Mouse (Mus musculus) liver, adult 2 months (tissue): ENCODE data around the gene Rpl31. TPM values are rescaled to one million over a fixed set of nuclear protein-coding genes. Genes with fewer than 3 reads are reported as not detected.

Experiments used
- DNase-seq: peaks from one replicate; pipeline ENCODE4 v3.0.0-alpha.2; 2011; ENCODE audit warnings: low read depth, low spot score; ENCODE audit errors: extremely low read depth
- H3K27ac ChIP-seq: fragments of 200-500 bp; replicated peaks from 2 replicates; pipeline ENCODE4 v1.5.1; 2012; ENCODE audit warnings: low read depth, mild to moderate bottlenecking, control low read depth, inconsistent platforms, low read length; ENCODE audit not compliant: insufficient read depth
- H3K27me3 ChIP-seq: fragments of 200-500 bp; 2 replicates; pipeline ENCODE4 v1.6.1; 2012; ENCODE audit warnings: mild to moderate bottlenecking, moderate library complexity, low read length, inconsistent platforms; ENCODE audit not compliant: control insufficient read depth, insufficient read depth
- H3K36me3 ChIP-seq: fragments of 200-500 bp; 2 replicates; pipeline ENCODE4 v1.6.1; 2012; ENCODE audit warnings: low read length, inconsistent platforms; ENCODE audit not compliant: control insufficient read depth, insufficient read depth
- H3K4me1 ChIP-seq: fragments of 200-500 bp; 2 replicates; pipeline ENCODE4 v1.6.1; 2011; ENCODE audit warnings: low read length; ENCODE audit not compliant: control insufficient read depth, insufficient read depth
- H3K4me3 ChIP-seq: fragments of 200-500 bp; 2 replicates; pipeline ENCODE4 v1.5.1; 2011; ENCODE audit warnings: low read depth, mild to moderate bottlenecking, control low read depth, low read length, moderate library complexity; ENCODE audit not compliant: insufficient read depth
- H3K79me2 ChIP-seq: fragments of 200-500 bp; 2 replicates; pipeline ENCODE4 v1.6.1; 2012; ENCODE audit warnings: inconsistent platforms, mild to moderate bottlenecking, low read length, moderate library complexity; ENCODE audit not compliant: control insufficient read depth, insufficient read depth
- H3K9ac ChIP-seq: fragments of 200-500 bp; 2 replicates; pipeline ENCODE4 v1.6.1; 2012; ENCODE audit warnings: low read depth, mild to moderate bottlenecking, control low read depth, inconsistent platforms, low read length
- CTCF ChIP-seq: fragments of 200-500 bp; IDR thresholded peaks from 2 replicates; pipeline ENCODE4 v1.5.1; 2011; ENCODE audit warnings: low read depth, low read length, control low read depth
- POLR2A ChIP-seq: fragments of 200-500 bp; IDR thresholded peaks from 2 replicates; pipeline ENCODE4 v1.6.1; 2011; ENCODE audit warnings: low read length, control low read depth; ENCODE audit not compliant: insufficient read depth; ENCODE audit errors: extremely low read depth
- WGBS: fragments of 180-500 bp; shearing (Covaris S2); methylation state at CpG from one replicate; pipeline ENCODE4 v1.1.7; 2018; 5-methylcytosine and 5-hydroxymethylcytosine counted together
- polyA plus RNA-seq: library from polyadenylated mRNA; depleted of rRNA; stranded (reverse); fragments of >200 nt; gene quantifications from 2 replicates; pipeline ENCODE4 v1.2.3, GENCODE M21; 2012; rRNA removed
- total RNA-seq: library from RNA; depleted of rRNA; stranded (reverse); fragments of >200 nt; gene quantifications from 2 replicates; pipeline ENCODE4 v1.2.3, GENCODE M21; 2014; rRNA removed

The Rpl31 gene
- total RNA-seq (300 and 318 TPM in 2 replicates), polyA plus RNA-seq (65.9 and 68.8 TPM in 2 replicates)

GRCm38 (mm10) chr1:39367601-39368266 lies at the start of gene Rpl31:
Rpl31 (plus strand) TSS chr1:39367842.
- WGBS, result under 1% methylated on average over 62 of the region's 62 CpGs
- Histone ChIP-seq H3K36me3 (peaks cover 36% of the 10 kb centered on the region), H3K27me3 (no peaks in the 10 kb centered on the region), H3K4me3 (peak within 1 kb of the TSS; percentile 83), H3K9ac (peak within 1 kb of the TSS; percentile 85), H3K79me2 (peaks cover 15% of the 10 kb centered on the region; the same call in 1 of the 2 replicates), H3K4me1 (peaks cover 7% of the 10 kb centered on the region), H3K27ac (peak within 1 kb of the TSS; percentile 63)
- peak; percentile 88 for DNase-seq
- TF ChIP-seq POLR2A (peak; percentile 65; the same call in 1 of the 2 replicates), CTCF (no peak)

- WGBS, result 41% methylated on average over 2 of the region's 2 CpGs
- H3K79me2 ChIP-seq, result no peaks in the 10 kb centered on the region
- no peaks in the 10 kb centered on the region for H3K27me3 ChIP-seq
- no peak for TF ChIP-seq CTCF
- no peak for TF ChIP-seq POLR2A
- H3K9ac ChIP-seq, result no peak overlapping the region
- H3K4me3 ChIP-seq, result no peak overlapping the region
- peaks cover 15% of the 10 kb centered on the region for H3K4me1 ChIP-seq
- H3K27ac ChIP-seq, result no peak overlapping the region
- peak; percentile 81 for DNase-seq
- H3K36me3 ChIP-seq, result no peaks in the 10 kb centered on the region
Observed at GRCm38 (mm10) chr1:39317935-39318334, 49.7 kb upstream of the Rpl31 start.

DNA sequence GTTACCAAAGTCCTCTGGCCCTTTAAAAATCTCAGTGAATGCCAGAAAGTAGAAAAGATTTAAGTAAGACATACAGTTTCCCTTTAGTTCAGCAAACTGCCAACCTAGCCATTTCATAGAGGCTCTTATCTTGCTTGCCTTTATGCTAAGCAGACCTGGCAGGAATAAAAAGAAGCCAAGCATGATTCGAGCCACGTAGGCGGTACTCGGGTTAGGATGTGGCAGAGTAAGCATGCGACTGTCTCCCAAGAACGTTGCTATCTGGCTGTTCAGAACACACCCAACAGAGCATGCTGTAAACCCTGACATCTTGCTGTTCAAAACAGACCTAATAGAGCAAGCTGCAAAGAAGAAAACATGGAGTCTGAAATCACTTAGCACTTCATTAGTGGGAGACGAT lies 48.8 kb upstream of the Rpl31 start:
- Histone ChIP-seq H3K4me1 (peaks cover 10% of the 10 kb centered on the region), H3K9ac (no peak overlapping the region), H3K36me3 (no peaks in the 10 kb centered on the region), H3K27me3 (no peaks in the 10 kb centered on the region), H3K27ac (no peak overlapping the region), H3K4me3 (no peak overlapping the region), H3K79me2 (no peaks in the 10 kb centered on the region)
- 82% methylated on average over 7 of the region's 7 CpGs for WGBS
- DNase-seq, result no peak
- TF ChIP-seq CTCF (no peak), POLR2A (no peak)

- H3K36me3 ChIP-seq, result no peaks in the 10 kb centered on the region
- H3K4me1 ChIP-seq, result peaks cover 14% of the 10 kb centered on the region
- H3K4me3 ChIP-seq, result no peak overlapping the region
- no peak overlapping the region for H3K9ac ChIP-seq
- H3K27ac ChIP-seq, result no peak overlapping the region
- no peaks in the 10 kb centered on the region for H3K27me3 ChIP-seq
- 86% methylated on average over 6 of the region's 6 CpGs for WGBS
- no peak for DNase-seq
- H3K79me2 ChIP-seq, result no peaks in the 10 kb centered on the region
- TF ChIP-seq POLR2A (no peak), CTCF (no peak)
Observed at GRCm38 (mm10) chr1:39321954-39322353, 45.7 kb upstream of the Rpl31 start.

GRCm38 (mm10) chr1:39325228-39325627 lies 42.4 kb upstream of the Rpl31 start:
- Histone ChIP-seq H3K4me3 (no peak overlapping the region), H3K4me1 (peaks cover 4% of the 10 kb centered on the region; the same call in 1 of the 2 replicates), H3K27ac (no peak overlapping the region), H3K79me2 (no peaks in the 10 kb centered on the region), H3K36me3 (no peaks in the 10 kb centered on the region), H3K9ac (no peak overlapping the region), H3K27me3 (no peaks in the 10 kb centered on the region)
- 40% methylated on average over 6 of the region's 6 CpGs for WGBS
- peak; percentile 82 for DNase-seq
- no peak for TF ChIP-seq CTCF
- TF ChIP-seq POLR2A, result no peak

GRCm38 (mm10) chr1:39327546-39327945 lies 40.1 kb upstream of the Rpl31 start:
- no peak overlapping the region for H3K4me3 ChIP-seq

More at GRCm38 (mm10) chr1:39327546-39327945, 40.1 kb upstream of the Rpl31 start:
- Histone ChIP-seq H3K27ac (no peak overlapping the region), H3K79me2 (no peaks in the 10 kb centered on the region), H3K9ac (no peak overlapping the region), H3K36me3 (no peaks in the 10 kb centered on the region), H3K4me1 (peaks cover 4% of the 10 kb centered on the region; the same call in 1 of the 2 replicates), H3K27me3 (no peaks in the 10 kb centered on the region)
- WGBS, result 94% methylated on average over 7 of the region's 7 CpGs
- DNase-seq, result no peak
- no peak for TF ChIP-seq CTCF
- no peak for TF ChIP-seq POLR2A
